Mouse (Mus musculus): ENCODE measurements at regions not wholly inside any gene's neighbourhood (a gene's known extent, or its start where the extent isn't known, plus 50 kb on each side); places are given as distances from the start of the nearest gene placed in this dataset.
A peak's percentile ranks its signal among the peaks of the same experiment; 100 is the strongest.

DNA sequence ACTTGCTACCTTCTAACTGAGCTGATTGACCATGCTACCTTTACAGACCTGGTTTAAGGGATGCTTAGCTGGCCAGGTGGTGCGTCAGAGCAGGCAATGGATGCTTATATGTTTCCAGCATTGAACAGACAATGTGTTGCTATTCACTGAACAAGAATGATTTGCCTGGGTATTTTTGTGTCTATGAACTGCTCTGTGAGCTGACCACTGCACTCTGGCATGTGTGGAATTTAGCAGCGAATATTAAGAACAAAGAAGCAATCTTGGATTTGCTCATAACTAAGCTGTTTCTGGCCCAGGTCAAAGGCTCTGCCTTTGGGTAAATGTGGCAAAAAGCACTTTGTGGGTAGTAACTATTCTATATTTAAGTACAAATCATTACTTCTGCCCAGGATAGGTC, 58.3 kb upstream of the Ccdc39 start:
- no peak for DNase-seq (ENCODE audit: low spot score in 2 of 2)

DNA sequence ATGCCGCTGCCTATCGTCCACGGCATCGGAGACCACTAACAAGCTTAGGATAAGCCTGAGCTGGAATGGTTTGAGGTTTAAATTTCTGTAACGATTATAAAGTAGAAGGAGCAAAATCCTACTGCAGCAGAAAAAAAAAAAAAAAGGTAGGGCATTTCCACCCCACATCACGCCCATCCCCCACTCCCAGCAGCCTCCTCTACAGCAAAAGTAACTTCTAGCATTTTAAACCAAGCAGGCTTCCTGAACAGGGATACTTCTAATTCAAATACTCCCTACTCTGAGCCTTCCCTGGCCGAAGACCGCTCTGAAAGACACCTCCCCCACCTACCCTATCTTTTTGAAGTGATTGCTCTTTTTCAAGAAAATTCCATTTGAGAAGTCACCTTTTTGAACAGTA, 59.2 kb upstream of the Ccdc39 start:
- DNase-seq (ENCODE audit: low spot score in 2 of 2): no peak

DNA sequence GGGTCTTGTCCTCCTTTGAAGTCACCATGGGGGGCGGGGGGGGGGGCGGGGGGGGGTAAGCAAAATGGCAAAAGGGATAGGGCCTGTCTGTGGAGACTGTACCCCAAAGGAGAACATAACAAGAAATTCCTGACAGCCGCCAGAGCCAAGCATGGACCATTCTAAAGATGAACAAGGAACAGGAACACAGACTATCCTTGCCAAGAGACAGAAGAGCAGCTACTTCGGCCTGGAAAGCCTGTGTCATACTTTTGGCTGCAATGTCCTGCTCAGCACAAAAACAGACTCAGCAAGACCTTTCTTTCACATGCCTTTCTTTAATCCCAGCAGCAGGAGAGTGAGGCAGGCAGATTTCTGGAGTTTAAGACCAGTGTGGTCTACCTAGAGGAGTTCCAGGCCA, 59.7 kb upstream of the Ccdc39 start:
- no peak for DNase-seq (ENCODE audit: low spot score in 2 of 2)

DNA sequence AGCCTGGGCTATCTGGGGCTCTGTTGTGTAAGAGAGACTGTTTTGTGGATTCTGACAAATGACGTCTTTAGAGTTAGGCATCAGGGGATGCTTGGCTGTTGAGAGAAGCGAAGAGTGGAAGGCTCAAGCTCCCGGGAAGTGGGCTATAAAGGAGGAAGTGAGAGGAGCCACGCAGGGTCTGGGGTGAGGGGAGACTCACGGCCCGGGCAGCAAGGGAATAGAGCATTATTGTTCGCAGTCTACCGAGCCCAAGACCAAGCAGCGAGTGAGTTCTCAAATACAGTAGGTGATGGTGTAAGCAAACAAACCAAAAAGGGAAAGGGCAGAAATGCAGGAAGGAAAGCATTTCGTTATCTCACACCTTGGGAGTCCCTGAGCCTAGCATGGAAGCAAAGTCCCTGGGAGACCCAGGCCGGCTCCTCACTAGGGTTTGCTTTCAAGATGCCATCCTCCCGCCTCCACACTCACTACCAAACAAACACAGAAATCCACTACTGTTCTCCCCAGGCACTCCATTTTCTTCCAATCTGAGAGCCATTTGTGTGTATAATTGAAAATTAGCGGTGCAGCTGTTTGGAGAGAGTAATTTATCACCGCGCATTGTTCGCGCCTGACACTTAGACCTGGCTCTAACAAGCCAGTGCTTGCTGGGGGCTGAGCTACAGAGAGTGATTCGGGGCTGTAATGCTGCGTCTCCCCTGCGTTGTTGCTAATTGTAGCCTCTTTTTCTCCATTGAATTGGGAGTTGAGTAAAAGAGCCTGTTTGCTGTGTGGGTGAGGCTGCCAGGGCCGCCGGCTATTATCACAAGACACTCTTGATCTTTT, 61.0 kb upstream of the Ccdc39 start:
- DNase-seq (ENCODE audit: low spot score in 2 of 2): no peak

DNA sequence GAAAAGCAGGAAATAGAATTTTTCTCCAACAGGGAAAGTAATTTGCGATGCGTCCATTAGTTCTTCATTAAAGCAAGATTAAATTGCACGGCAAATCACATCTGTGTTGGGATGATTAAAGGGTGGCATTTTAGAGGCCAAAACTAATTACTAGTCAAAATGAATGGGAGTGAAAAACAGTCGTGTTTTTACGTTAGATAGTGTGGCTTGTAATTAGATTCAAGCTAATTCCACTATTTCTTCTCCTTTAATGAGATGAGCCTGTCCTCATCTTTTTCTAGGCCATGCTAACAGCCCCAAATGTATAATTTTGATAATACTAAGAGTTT, 61.5 kb upstream of the Ccdc39 start:
- DNase-seq (ENCODE audit: low spot score in 2 of 2): no peak

DNA sequence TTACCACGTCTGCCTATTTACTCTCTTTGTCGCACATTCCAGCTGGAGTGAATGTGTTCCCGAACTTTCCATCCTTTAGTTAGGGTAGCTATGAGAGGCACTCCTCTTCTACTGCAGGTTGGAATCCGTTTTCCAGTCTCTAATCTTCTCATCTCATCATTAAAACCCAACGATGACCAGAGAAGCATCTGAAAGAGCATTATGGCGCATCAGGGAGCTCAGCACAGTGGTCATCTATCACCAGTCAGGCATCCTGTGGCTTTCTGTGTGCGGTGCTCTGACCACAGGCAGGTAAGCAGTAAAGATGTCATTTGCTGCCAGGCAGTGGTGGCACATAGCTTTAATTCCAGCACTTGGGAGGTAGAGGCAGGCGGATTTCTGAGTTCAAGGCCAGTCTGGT, 63.0 kb upstream of the Ccdc39 start:
- no peak for DNase-seq (ENCODE audit: low spot score in 2 of 2)

DNA sequence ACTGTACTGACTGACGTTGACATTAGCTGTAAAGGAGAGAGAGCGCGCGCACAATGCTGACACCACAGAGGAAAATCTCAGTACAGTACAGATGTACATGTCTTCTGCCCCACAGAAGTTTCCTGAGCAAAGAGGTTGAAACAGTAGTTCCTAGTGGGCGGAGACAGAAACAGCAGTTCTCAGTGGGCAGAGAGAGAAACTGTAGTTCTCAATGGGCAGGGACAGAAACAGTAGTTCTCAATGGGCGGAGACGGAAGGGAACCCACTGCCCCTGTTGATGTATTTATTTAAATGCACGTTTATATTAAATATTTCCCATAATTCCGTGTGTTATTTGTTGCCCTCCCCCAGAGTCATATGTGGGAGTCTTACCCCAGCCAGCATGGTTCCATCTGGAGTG, 67.4 kb upstream of the Ccdc39 start:
- DNase-seq (ENCODE audit: low spot score in 2 of 2): no peak

DNA sequence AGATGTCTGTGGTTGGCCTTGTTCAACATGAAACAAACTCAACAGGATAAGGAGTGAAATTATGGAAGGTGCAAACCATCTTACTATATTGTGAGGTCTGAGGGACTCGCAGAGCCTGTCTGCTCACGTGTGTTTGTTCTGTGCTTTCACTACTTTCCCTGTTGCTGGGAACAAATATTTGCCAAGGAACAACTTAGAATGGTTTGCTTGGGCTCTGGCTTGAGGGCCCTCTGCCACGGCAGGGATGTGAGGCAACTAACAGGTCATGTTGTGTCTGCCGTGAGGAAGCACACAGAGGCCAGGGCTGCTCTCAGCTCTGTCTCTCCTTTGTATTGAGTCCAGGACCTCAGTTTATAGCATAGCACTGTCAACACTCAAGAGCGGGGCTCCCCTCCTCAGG, 69.4 kb upstream of the Ccdc39 start:
- DNase-seq (ENCODE audit: low spot score in 2 of 2): no peak

DNA sequence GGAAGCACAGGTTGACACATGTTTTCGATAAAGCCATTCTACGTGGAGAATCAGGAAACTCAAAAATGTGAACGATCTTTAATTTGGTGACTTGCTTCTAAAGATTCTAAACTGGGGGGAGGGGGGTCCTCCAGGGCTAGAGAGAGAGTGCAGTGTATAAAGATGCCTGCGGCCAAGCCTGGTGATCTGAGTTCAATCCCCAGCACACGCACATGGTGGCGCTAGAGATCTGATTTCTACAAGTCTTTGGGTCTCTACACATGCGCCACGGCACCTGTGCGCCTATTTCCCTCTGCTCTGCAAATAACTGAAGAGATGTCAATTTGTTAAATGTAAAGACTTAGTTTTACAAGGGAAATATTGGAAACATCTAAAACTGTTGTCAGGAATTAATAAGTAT, 70.3 kb upstream of the Ccdc39 start:
- no peak for DNase-seq (ENCODE audit: low spot score in 2 of 2)

DNA sequence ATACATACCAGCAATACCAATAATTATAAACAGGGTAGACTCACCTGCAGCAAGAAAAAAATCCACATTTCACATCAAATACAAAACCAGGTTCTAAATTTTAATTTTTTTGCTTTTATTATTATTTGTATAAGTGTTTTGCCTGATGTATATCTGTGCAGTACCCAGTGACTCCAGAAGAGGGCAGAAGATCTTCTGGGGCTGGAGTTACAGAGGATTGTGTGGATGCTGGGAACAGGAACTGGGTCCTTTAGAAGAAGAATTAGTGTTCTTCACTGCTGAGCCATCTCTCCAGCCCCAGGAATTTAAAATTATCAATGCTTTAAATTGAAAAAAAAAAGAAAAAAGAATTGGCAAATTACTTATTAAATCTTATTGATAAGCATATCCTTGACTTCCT, 71.7 kb upstream of the Ccdc39 start:
- no peak for DNase-seq (ENCODE audit: low spot score in 2 of 2)

DNA sequence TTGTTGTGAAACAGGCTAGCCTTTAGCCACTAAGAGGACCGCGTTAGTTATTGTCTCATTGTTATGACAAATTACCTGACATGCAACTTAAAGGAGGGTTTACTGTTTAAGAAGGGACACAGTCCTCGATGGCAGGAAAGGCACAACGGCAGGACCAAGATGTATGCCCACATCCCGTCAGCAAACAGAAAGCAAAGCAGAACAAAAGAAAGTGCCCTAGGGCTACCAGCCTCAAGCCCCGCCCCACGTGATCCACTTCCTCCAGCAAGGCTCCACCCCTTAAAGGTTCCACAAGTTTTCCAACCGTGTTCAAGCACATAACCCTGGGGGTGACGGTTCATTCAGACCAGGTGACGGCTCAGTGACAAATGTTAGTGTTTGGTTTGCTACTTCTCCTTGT, 72.2 kb upstream of the Ccdc39 start:
- DNase-seq (ENCODE audit: low spot score in 2 of 2): no peak

DNA sequence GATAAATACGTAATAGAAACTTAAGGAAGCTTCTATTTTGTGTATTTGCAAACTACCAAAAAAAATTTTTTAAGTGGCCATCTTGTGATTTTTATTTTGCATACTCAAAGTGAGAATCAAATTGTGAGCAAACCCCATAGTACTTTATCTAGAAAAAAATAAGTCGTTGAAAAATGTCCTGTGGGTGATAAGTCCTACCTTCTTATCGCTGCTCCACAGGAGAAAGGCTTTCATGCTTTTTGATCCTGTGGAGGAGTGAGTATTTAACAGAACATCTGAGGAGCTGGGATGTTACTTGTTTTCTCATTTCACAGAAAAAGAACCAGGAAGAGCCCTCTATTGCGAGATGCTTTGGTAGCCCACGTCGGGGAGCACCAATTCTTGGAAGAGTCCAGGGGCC, 72.7 kb upstream of the Ccdc39 start:
- no peak for DNase-seq (ENCODE audit: low spot score in 2 of 2)

DNA sequence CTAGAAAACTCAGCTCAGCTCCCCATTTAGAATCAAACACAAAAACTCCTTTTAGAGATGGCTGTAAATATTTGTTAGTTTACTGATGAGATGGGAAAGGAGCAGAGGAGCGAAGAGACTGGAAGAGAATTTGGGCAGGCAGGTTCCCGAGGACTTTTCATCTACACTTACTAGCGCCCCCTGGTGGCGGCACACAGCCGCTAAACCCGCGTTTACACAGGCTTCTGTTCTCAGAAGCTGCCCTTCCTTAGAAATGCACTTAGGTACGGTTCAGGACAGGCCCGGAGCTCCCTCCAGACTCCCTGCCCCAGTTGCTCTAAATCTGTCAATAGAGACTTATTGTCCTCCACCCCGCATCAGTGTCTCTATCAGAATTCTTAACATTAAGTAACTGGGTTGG, 74.7 kb upstream of the Ccdc39 start:
- DNase-seq (ENCODE audit: low spot score in 2 of 2): peak; percentile 3 to 21

DNA sequence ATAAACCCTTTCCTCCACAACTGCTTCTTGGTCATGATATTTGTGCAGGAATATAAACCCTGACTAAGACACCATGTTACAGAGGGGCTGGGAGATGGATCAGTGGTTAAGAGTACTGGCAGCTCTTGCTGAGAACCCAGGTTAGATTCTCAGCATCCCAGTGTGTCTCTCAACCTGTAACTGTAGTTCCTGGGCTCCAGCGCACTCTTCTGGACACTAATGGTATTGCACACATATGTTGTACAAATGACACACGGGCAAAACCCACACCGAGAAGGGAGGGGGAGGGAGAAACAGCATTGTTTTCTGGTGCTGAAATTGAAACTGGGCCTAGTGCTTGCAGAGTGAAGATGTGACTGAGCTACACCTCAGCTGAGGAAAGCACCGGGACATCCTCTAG, 81.0 kb upstream of the Ccdc39 start:
- DNase-seq (ENCODE audit: low spot score in 2 of 2): no peak

DNA sequence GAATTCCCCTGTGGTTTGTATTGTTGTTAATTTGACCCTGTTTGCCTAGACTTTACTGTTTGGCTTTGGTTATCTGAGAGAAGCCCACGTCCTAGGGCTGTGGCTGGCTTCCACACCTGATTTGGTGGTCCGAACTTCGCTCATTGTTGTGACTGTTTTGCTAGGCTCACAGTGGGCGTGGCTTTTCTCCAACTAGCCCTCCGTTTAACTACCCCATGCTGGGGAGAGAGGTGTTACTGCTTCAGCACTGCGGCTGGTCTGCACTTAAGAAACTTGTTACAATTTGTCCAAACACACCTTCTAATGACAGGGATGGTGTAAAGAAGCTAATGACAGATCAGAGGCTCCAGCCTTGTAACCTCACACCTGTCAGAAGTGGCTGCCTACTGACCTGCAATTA, 64.7 kb upstream of the Fxr1 start:
- DNase-seq (ENCODE audit: low spot score in 2 of 2): peak in 1 of 2 experiments; percentile 12

DNA sequence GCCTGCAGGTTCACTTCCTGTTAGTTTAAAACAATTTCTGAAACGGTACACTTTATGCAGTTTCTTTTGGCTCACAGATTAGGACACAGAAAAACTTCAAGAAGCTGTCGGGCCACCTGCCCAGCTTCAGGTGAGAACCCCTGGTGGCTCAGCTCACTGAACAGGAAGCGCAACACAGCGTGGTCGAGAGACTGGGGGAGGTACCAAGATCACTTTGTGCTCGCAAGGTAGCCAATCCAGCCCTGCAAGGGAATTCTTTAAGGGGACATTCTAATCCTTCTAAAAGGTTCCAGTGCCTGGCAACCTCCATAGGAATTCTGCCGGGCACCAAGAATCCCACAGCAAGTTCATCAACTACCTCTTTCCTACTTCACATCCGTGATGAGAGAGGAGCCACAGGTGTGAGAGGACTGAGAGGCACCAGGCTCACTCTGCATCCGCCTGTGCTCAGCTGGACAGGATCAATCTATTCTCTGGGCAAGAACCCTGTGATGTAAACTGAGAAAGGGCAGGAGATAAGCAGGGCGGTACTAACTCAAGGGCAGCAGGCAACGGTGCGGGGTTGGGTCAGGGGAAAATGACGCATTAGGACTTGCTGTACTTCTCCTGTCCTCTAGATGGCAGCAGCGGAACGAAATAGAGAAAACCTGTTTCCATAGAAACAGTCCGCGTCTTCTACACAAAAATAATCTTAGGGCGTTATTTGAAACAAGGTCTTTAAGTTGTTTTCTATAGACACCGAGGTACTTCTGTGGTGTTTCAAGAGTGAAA, 63.7 kb upstream of the Fxr1 start:
- DNase-seq (ENCODE audit: low spot score in 2 of 2): peak; percentile 67 to 69

DNA sequence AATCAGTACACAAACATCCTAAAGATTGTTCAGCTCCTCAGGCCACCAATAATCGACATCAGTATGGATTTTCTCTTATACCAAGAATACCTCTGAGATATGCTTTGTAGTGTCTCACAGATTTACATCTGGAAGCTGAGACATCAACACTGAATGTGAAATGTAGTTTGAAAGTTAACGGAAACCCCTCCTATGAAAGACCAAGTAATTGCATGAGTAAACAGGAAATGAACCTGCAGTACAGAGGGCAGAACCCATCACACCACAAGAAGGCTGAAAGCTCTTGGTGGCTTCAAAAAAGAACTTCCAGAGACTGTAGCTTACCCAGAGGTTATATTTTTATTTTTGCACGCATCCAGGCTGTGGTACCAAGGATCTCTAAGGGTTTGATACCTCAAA, 63.1 kb upstream of the Fxr1 start:
- DNase-seq (ENCODE audit: low spot score in 2 of 2): no peak

DNA sequence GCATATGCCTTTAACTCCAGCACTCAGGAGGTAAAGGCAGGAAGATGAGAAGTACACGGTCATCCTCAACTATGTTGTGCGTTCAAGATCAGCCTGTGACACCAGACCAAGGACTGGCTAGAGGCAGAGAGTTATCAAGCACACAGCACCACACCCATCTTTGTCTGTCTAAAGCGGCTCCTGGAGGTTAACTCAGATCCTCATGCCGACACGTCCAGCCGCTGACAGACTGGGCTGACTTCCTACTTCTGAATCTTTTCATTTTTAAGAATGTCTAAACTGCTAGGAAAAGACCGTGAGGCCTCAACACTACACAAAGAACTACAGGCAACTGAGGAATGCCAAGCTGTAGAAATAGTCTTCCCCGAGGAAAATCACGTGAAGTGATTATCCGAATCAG, 62.1 kb upstream of the Fxr1 start:
- no peak for DNase-seq (ENCODE audit: low spot score in 2 of 2)

DNA sequence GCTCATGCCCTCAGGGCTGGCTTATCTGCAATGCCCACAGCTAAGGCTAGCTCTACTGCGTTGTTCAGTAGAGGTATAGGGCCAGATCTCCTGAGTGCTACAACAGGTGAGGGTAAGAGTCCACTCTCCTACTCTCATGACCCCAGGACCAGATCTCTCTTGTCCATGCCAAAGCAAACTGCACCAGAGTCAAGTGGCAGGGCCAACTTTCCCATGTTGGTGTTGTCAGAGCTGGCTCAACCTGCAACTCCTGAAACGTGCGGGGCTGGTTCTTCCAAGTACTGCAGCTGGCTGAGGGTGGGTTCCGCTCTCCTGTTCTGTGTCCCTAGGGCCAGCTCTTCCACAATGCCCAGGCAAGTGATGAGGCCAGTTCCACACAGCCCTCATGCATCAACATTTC, 61.5 kb upstream of the Fxr1 start:
- DNase-seq (ENCODE audit: low spot score in 2 of 2): no peak

DNA sequence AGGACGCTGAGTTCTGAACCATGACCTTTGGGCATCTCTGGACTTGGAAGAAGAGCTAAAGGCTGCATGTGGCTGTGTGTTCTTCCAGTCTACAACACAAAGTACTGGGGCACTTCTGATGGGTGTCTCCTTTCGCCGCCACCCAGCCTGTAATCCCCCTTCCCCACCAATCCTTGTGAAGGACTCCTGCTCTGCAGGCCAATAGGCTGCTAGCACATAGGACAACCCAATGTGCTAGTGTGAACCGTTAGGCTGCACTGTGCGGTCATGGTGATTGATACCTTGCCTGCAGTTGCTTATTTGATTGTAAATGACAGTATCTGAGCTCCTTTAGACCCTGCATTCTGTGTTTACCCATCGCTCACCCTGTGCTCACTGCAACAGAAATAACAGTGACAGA, 59.5 kb upstream of the Fxr1 start:
- no peak for DNase-seq (ENCODE audit: low spot score in 2 of 2)

DNA sequence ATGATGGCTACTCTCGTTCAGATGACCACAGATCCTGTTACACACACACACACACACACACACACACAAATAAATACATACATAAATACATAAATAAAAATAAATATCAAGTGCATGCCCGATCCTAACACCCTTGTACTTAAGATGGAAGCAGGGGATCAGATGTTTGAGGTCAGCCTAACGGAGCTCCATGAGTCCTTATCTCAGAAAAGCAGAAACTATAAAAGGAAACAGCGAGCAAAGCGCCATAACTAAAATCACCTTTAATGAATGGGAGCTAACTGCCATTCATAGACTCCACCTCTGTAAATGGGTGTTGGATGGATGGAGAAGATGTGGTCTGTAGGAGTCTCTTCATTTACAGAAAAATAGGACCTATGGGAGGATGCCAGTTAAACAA, 56.8 kb upstream of the Fxr1 start:
- DNase-seq (ENCODE audit: low spot score in 2 of 2): no peak

DNA sequence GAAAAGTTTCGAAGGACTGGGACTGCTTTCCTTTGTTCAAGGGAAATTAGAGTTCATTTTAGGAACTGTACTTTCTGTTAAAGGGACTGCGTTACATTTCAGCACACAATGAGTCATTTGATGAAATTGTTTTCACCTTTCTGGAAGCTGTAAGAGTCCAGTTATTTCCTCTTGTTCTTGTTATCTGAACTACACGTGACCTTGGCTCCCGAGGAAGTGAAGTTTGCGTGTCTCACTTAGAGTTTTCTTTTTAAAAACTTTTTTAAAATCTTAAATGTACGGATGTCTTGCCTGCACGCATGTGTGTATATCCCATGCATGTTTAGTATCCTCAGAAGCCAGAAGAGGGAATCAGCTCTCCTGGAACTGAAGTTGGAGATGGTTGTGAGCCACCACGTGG, 52.6 kb upstream of the Fxr1 start:
- no peak for DNase-seq (ENCODE audit: low spot score in 2 of 2)

Measured in natural killer cell, adult 2 months (primary cell).